8 mouse cellular contexts compared by ENCODE assay signal in genomic region chr6:86366125-86366852, GRCm38 (mm10). TPM values are rescaled to one million over a fixed set of nuclear protein-coding genes. Genes with fewer than 3 reads are reported as not detected.
A peak's percentile ranks its signal among the peaks of the same experiment; 100 is the strongest.
DNase-seq lines count a peak whose midpoint lies in the region; ATAC-seq and TF ChIP-seq lines count a peak whose summit lies in the region.

No protein-coding gene starts in this region.

- TF ChIP-seq CTCF in heart, postnatal 0 days (IDR thresholded peaks at IDR 0.05; ENCODE audit: low read depth): no peak

- WGBS in embryonic facial prominence, embryonic 11.5 days: 52% methylated on average over 25 of the region's 25 CpGs
- WGBS in heart, postnatal 0 days: 34% methylated on average over 25 of the region's 25 CpGs

- 0 out of 2 replicates have a peak, but pooled peaks have one; percentile 2 for TF ChIP-seq EP300 in heart, postnatal 0 days (IDR thresholded peaks at IDR 0.05; ENCODE audit: low read depth)

- peak overlapping the region; percentile 68 for H3K4me2 ChIP-seq in embryonic facial prominence, embryonic 11.5 days (ENCODE audit: low read depth, low read length)
- peak overlapping the region; percentile 92 for H3K4me2 ChIP-seq in heart, postnatal 0 days (ENCODE audit: low read depth, low read length)

- H3K4me3 ChIP-seq in embryonic facial prominence, embryonic 11.5 days (ENCODE audit: low read depth, low read length): peak overlapping the region; percentile 47
- peak overlapping the region; percentile 83 for H3K4me3 ChIP-seq in heart, postnatal 0 days (ENCODE audit: low read depth, low read length)

- ATAC-seq in embryonic facial prominence, embryonic 11.5 days (replicated peaks; ENCODE audit: insufficient number of reproducible peaks, low FRiP score, low TSS enrichment, low read depth): no peak
- ATAC-seq in heart, postnatal 0 days (ENCODE audit: insufficient read depth, low read depth): no peak
- no peak for ATAC-seq in granulocyte monocyte progenitor cell, adult 5-6 weeks (replicated peaks; ENCODE audit: poor library complexity, severe bottlenecking)

- H3K9me3 ChIP-seq in embryonic facial prominence, embryonic 11.5 days (replicated peaks; ENCODE audit: control insufficient read depth, low read length): no peaks in the 10 kb centered on the region
- no peaks in the 10 kb centered on the region for H3K9me3 ChIP-seq in heart, postnatal 0 days (replicated peaks; ENCODE audit: control insufficient read depth, low read length)

- H3K27ac ChIP-seq in embryonic facial prominence, embryonic 11.5 days (replicated peaks; ENCODE audit: low read depth, low read length): no peak overlapping the region
- H3K27ac ChIP-seq in heart, postnatal 0 days (ENCODE audit: low read depth): peak overlapping the region; percentile 85

- peak; percentile 2 to 6 for DNase-seq in B cell, adult 2 months
- DNase-seq in adrenal gland, adult (ENCODE audit: inconsistent age in 2 of 2, low spot score in 1 of 2): peak; percentile 87 to 95
- DNase-seq in embryonic facial prominence, embryonic 11.5 days (ENCODE audit: low spot score): peak; percentile 18
- DNase-seq in heart, postnatal 0 days (ENCODE audit: low spot score): peak; percentile 48
- peak; percentile 73 to 79 for DNase-seq in kidney, postnatal 36 days
- peak; percentile 43 to 57 for DNase-seq in lung, adult 18-20 months
- peak; percentile 65 to 72 for DNase-seq in right cerebral cortex, postnatal 10 days (ENCODE audit: low spot score in 2 of 2)

- no peaks in the 10 kb centered on the region for H3K27me3 ChIP-seq in embryonic facial prominence, embryonic 11.5 days (ENCODE audit: control insufficient read depth, insufficient read depth, low read length)
- H3K27me3 ChIP-seq in heart, postnatal 0 days (ENCODE audit: control insufficient read depth, insufficient read depth, low read length): no peaks in the 10 kb centered on the region

- peak overlapping the region; percentile 75 for H3K9ac ChIP-seq in embryonic facial prominence, embryonic 11.5 days (replicated peaks; ENCODE audit: low read length)
- peak overlapping the region; percentile 71 for H3K9ac ChIP-seq in heart, postnatal 0 days (replicated peaks; ENCODE audit: low read depth, low read length)

- no peaks in the 10 kb centered on the region for H3K4me1 ChIP-seq in embryonic facial prominence, embryonic 11.5 days (ENCODE audit: control insufficient read depth, insufficient read depth, low read length)
- peaks cover 20% of the 10 kb centered on the region for H3K4me1 ChIP-seq in heart, postnatal 0 days (ENCODE audit: control insufficient read depth, insufficient read depth)

- no peaks in the 10 kb centered on the region for H3K36me3 ChIP-seq in embryonic facial prominence, embryonic 11.5 days (replicated peaks; ENCODE audit: control insufficient read depth, insufficient read depth, low read depth, low read length)
- H3K36me3 ChIP-seq in heart, postnatal 0 days (replicated peaks; ENCODE audit: control insufficient read depth, insufficient read depth, low read length): peaks cover 6% of the 10 kb centered on the region

RNA-seq across cellular contexts. Expression of gene Fam136a, which starts 0.8 kb away (rescaled TPM):
- 160 and 172 TPM in 2 replicates for polyA plus RNA-seq in embryonic facial prominence, embryonic 11.5 days (2014; fragmentation: Nextera tagmentation; extraction: Ambion mirVana)
- 44.3 and 48.2 TPM in 2 replicates for total RNA-seq in heart, postnatal 0 days (2014; rRNA removed; ENCODE audit: low replicate concordance)
- 75.9 TPM in 2 replicates for polyA plus RNA-seq in heart, postnatal 0 days (2015; fragmentation: Nextera tagmentation; extraction: Ambion mirVana)
- total RNA-seq in granulocyte monocyte progenitor cell, adult 5-6 weeks (2014; fragmentation: Nextera tagmentation): 46.3 and 51.5 TPM in 2 replicates
- total RNA-seq in granulocyte monocyte progenitor cell, adult 5-6 weeks (2017): 82.6 and 95.9 TPM in 2 replicates

RNA-seq across cellular contexts. Expression of gene Snrpg, which starts 4.8 kb away (rescaled TPM):
- 760 and 783 TPM in 2 replicates for polyA plus RNA-seq in embryonic facial prominence, embryonic 11.5 days (2014; fragmentation: Nextera tagmentation; extraction: Ambion mirVana)
- total RNA-seq in heart, postnatal 0 days (2014; rRNA removed; ENCODE audit: low replicate concordance): 35.6 and 52.8 TPM in 2 replicates
- polyA plus RNA-seq in heart, postnatal 0 days (2015; fragmentation: Nextera tagmentation; extraction: Ambion mirVana): 159 and 170 TPM in 2 replicates
- total RNA-seq in granulocyte monocyte progenitor cell, adult 5-6 weeks (2014; fragmentation: Nextera tagmentation): 687 and 692 TPM in 2 replicates
- total RNA-seq in granulocyte monocyte progenitor cell, adult 5-6 weeks (2017): 44.9 and 50.5 TPM in 2 replicates

RNA-seq across cellular contexts. Expression of gene Pcyox1, which starts 30.7 kb away (rescaled TPM):
- 73.6 and 78.3 TPM in 2 replicates for polyA plus RNA-seq in embryonic facial prominence, embryonic 11.5 days (2014; fragmentation: Nextera tagmentation; extraction: Ambion mirVana)
- 44.5 and 55.8 TPM in 2 replicates for total RNA-seq in heart, postnatal 0 days (2014; rRNA removed; ENCODE audit: low replicate concordance)
- 44.5 and 44.7 TPM in 2 replicates for polyA plus RNA-seq in heart, postnatal 0 days (2015; fragmentation: Nextera tagmentation; extraction: Ambion mirVana)
- total RNA-seq in granulocyte monocyte progenitor cell, adult 5-6 weeks (2014; fragmentation: Nextera tagmentation): 31.1 and 35.7 TPM in 2 replicates
- total RNA-seq in granulocyte monocyte progenitor cell, adult 5-6 weeks (2017): 64.2 and 87.9 TPM in 2 replicates

RNA-seq across cellular contexts. Expression of gene Tia1, which starts 37.7 kb away (rescaled TPM):
- polyA plus RNA-seq in embryonic facial prominence, embryonic 11.5 days (2014; fragmentation: Nextera tagmentation; extraction: Ambion mirVana): 228 and 232 TPM in 2 replicates
- 50.5 and 76.7 TPM in 2 replicates for total RNA-seq in heart, postnatal 0 days (2014; rRNA removed; ENCODE audit: low replicate concordance)
- 67.8 and 72.0 TPM in 2 replicates for polyA plus RNA-seq in heart, postnatal 0 days (2015; fragmentation: Nextera tagmentation; extraction: Ambion mirVana)
- 89.9 and 109 TPM in 2 replicates for total RNA-seq in granulocyte monocyte progenitor cell, adult 5-6 weeks (2014; fragmentation: Nextera tagmentation)
- total RNA-seq in granulocyte monocyte progenitor cell, adult 5-6 weeks (2017): 77.5 and 97.1 TPM in 2 replicates

Comparison
In these comparisons a context has a peak if more than half of its experiments do, and no peak if none do; other contexts are left out.
1. DNase-seq: peak in every context shown above with its lines; median percentile 91 in adrenal gland, adult; 76 in kidney, postnatal 36 days; 68 in right cerebral cortex, postnatal 10 days; 50 in lung, adult 18-20 months; 48 in heart, postnatal 0 days; 18 in embryonic facial prominence, embryonic 11.5 days; 4 in B cell, adult 2 months.